Mouse (Mus musculus): Measurements from ENCODE around the gene Gnmt. TPM values are rescaled to one million over a fixed set of nuclear protein-coding genes. Genes with fewer than 3 reads are reported as not detected.

The Gnmt gene
- total and polyA plus RNA-seq, 3 experiments: 0.17 TPM; not detected in 2

DNA sequence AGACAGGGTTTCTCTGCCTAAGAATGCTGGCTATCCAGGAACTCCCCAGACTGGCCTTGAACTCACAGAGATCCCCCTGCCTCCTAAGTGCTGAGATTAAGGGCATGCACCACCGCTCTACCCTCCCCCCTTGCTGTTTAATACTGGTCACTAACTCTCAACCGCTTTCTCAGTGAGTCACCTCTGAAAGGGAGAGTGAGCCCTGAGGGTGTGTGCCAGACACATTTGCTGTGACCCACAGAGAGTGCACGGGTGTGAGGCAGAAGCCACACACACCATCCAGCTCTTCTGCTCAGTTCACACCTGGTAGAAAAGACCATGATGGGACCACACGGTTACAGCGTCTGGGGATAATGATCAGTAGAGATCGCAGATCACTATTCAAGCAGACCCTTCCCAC lies 30.5 kb downstream of the Gnmt start:
- DNase-seq (ENCODE audit: low spot score) (no peak), ATAC-seq (ENCODE audit: extremely low read depth, insufficient number of reproducible peaks, low FRiP score, poor library complexity, severe bottlenecking) (no peak)
- H3K4me3 ChIP-seq (ENCODE audit: low read depth, low read length): no peak overlapping the region
- TF ChIP-seq TAL1 (conservative IDR thresholded peaks at IDR 0.05; ENCODE audit: low read depth, low read length) (no peak), GATA2 (IDR thresholded peaks at IDR 0.05; ENCODE audit: borderline replicate concordance, low read depth, low read length) (no peak), POLR2AphosphoS5 (IDR thresholded peaks at IDR 0.05; ENCODE audit: insufficient replicate concordance, low read depth, low read length) (no peak), GATA1 (IDR thresholded peaks at IDR 0.05; ENCODE audit: borderline replicate concordance, low read length) (no peak), CTCF (IDR thresholded peaks at IDR 0.05; ENCODE audit: low read depth, low read length) (no peak)
- no peaks in the 10 kb centered on the region for H3K27me3 ChIP-seq (ENCODE audit: insufficient read depth, low read length)
- peaks cover 43% of the 10 kb centered on the region for H3K4me1 ChIP-seq (ENCODE audit: insufficient read depth, low read depth, low read length)
- H3K9me3 ChIP-seq (replicated peaks): no peaks in the 10 kb centered on the region
- peaks cover 89% of the 10 kb centered on the region for H3K36me3 ChIP-seq (replicated peaks)

DNA sequence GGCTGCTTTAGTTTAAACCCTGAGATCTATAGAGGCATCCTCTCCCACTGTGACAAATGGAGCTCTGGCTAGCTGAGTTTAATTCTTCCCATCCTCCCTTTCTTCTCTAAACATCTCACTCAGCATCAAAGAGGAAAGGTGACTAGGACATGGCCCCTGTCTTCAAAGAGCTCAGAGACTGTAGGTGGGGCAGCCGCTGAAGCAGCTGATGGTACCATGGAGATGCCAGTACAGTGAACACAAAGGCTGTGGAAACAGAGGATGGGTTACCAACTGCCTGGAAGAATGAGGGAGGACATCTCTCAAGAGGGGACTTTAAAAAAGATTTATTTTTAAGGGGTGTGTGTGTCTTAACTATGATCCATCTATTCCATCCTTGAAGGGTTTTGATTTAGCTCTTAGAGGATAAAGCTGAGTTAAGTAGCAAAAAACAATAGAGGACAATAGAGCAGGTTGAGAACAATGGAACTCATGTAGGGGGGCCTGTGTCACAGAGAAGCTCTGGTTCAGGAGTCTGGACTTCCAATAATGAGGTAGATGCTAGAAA lies 34.4 kb downstream of the Gnmt start:
- H3K27me3 ChIP-seq (ENCODE audit: insufficient read depth, low read length): no peaks in the 10 kb centered on the region
- no peaks in the 10 kb centered on the region for H3K9me3 ChIP-seq (replicated peaks)
- ATAC-seq (ENCODE audit: extremely low read depth, insufficient number of reproducible peaks, low FRiP score, poor library complexity, severe bottlenecking) (no peak), DNase-seq (ENCODE audit: low spot score) (no peak)
- peaks cover 8% of the 10 kb centered on the region for H3K4me1 ChIP-seq (ENCODE audit: insufficient read depth, low read depth, low read length)
- peaks cover 83% of the 10 kb centered on the region for H3K36me3 ChIP-seq (replicated peaks)
- no peak overlapping the region for H3K4me3 ChIP-seq (ENCODE audit: low read depth, low read length)
- TF ChIP-seq GATA2 (IDR thresholded peaks at IDR 0.05; ENCODE audit: borderline replicate concordance, low read depth, low read length): no peak
- TF ChIP-seq GATA1 (IDR thresholded peaks at IDR 0.05; ENCODE audit: borderline replicate concordance, low read length): no peak
- TF ChIP-seq TAL1 (conservative IDR thresholded peaks at IDR 0.05; ENCODE audit: low read depth, low read length): no peak
- TF ChIP-seq POLR2AphosphoS5 (IDR thresholded peaks at IDR 0.05; ENCODE audit: insufficient replicate concordance, low read depth, low read length): no peak
- TF ChIP-seq CTCF (IDR thresholded peaks at IDR 0.05; ENCODE audit: low read depth, low read length): no peak

DNA sequence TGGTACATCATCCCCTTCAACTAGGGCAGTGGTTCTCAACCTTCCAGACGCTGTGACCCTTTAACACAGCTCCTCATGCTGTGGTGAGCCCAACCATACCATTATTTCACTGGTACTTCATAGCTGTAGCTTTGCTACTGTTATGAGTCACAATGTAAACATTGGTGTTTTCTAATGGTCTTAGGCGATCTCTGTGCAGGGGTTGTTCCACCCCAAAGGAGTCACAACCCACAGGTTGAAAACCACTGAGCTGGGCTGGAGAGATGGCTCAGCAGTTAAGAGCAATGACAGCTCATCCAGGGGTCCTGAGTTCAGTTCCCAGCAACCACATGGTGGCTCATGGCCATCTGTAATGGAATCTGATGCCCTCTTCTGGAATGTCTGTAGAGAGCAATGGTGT lies 37.6 kb downstream of the Gnmt start:
- no peaks in the 10 kb centered on the region for H3K9me3 ChIP-seq (replicated peaks)
- no peak for TF ChIP-seq GATA2 (IDR thresholded peaks at IDR 0.05; ENCODE audit: borderline replicate concordance, low read depth, low read length)
- no peak for TF ChIP-seq CTCF (IDR thresholded peaks at IDR 0.05; ENCODE audit: low read depth, low read length)
- TF ChIP-seq TAL1 (conservative IDR thresholded peaks at IDR 0.05; ENCODE audit: low read depth, low read length): no peak
- no peak for TF ChIP-seq POLR2AphosphoS5 (IDR thresholded peaks at IDR 0.05; ENCODE audit: insufficient replicate concordance, low read depth, low read length)
- TF ChIP-seq GATA1 (IDR thresholded peaks at IDR 0.05; ENCODE audit: borderline replicate concordance, low read length): no peak
- H3K4me1 ChIP-seq (ENCODE audit: insufficient read depth, low read depth, low read length): peaks cover 5% of the 10 kb centered on the region; the same call in 1 of the 2 replicates
- peaks cover 87% of the 10 kb centered on the region for H3K36me3 ChIP-seq (replicated peaks)
- ATAC-seq (ENCODE audit: extremely low read depth, insufficient number of reproducible peaks, low FRiP score, poor library complexity, severe bottlenecking) (no peak), DNase-seq (ENCODE audit: low spot score) (no peak)
- H3K27me3 ChIP-seq (ENCODE audit: insufficient read depth, low read length): no peaks in the 10 kb centered on the region
- no peak overlapping the region for H3K4me3 ChIP-seq (ENCODE audit: low read depth, low read length)

DNA sequence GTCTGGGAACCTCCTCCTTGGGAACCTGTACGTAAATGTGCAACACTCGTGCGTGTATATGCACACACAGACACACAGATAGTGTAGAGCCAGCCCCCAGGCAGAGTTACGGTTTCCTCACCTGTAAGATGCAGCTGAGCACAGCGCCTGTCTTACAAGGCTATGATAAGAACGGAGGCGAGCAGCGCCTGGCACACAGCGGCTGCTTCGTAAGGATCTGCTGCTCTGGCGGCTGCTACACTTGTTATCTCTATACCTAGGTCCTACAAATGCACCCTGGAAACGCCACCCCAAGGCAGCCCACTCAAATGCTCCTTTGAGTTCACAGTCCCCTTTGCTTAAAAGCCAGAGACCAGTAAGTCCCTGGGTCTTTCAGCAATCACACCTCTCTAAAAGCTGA lies 38.3 kb downstream of the Gnmt start:
- TF ChIP-seq POLR2AphosphoS5 (IDR thresholded peaks at IDR 0.05; ENCODE audit: insufficient replicate concordance, low read depth, low read length) (no peak), GATA1 (IDR thresholded peaks at IDR 0.05; ENCODE audit: borderline replicate concordance, low read length) (no peak), TAL1 (conservative IDR thresholded peaks at IDR 0.05; ENCODE audit: low read depth, low read length) (no peak), GATA2 (IDR thresholded peaks at IDR 0.05; ENCODE audit: borderline replicate concordance, low read depth, low read length) (no peak), CTCF (IDR thresholded peaks at IDR 0.05; ENCODE audit: low read depth, low read length) (no peak)
- H3K9me3 ChIP-seq (replicated peaks): no peaks in the 10 kb centered on the region
- DNase-seq (ENCODE audit: low spot score): no peak
- H3K27me3 ChIP-seq (ENCODE audit: insufficient read depth, low read length): no peaks in the 10 kb centered on the region
- ATAC-seq (ENCODE audit: extremely low read depth, insufficient number of reproducible peaks, low FRiP score, poor library complexity, severe bottlenecking): no peak
- H3K4me1 ChIP-seq (ENCODE audit: insufficient read depth, low read depth, low read length): peaks cover 5% of the 10 kb centered on the region; the same call in 1 of the 2 replicates
- H3K4me3 ChIP-seq (ENCODE audit: low read depth, low read length): no peak overlapping the region
- peaks cover 87% of the 10 kb centered on the region for H3K36me3 ChIP-seq (replicated peaks)

DNA sequence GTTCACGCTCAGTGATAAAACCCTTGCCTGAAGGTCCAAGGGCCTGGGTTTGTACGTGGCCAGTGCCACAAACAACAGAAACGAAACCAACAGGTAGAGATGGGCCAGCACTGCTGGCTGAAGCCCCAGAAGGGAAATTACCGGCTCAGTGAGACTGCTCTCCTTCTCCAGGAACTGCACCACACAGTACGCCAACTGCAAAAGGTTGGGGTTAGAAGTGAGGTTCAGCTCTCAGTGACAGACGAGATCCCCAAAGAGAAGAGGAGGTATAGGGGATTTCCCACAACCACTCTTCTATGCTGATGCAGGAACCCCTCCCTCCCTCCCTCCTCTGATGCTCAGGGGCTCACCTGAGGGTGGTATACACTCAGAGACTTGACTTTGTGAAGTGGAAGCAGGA lies 43.1 kb downstream of the Gnmt start:
- Histone ChIP-seq H3K27me3 (ENCODE audit: insufficient read depth, low read length) (no peaks in the 10 kb centered on the region), H3K4me3 (ENCODE audit: low read depth, low read length) (no peak overlapping the region), H3K36me3 (replicated peaks) (peaks cover 91% of the 10 kb centered on the region), H3K9me3 (replicated peaks) (no peaks in the 10 kb centered on the region), H3K4me1 (ENCODE audit: insufficient read depth, low read depth, low read length) (peaks cover 26% of the 10 kb centered on the region)
- ATAC-seq (ENCODE audit: extremely low read depth, insufficient number of reproducible peaks, low FRiP score, poor library complexity, severe bottlenecking) (no peak), DNase-seq (ENCODE audit: low spot score) (no peak)
- TF ChIP-seq POLR2AphosphoS5 (IDR thresholded peaks at IDR 0.05; ENCODE audit: insufficient replicate concordance, low read depth, low read length) (no peak), GATA1 (IDR thresholded peaks at IDR 0.05; ENCODE audit: borderline replicate concordance, low read length) (no peak), CTCF (IDR thresholded peaks at IDR 0.05; ENCODE audit: low read depth, low read length) (no peak), TAL1 (conservative IDR thresholded peaks at IDR 0.05; ENCODE audit: low read depth, low read length) (no peak), GATA2 (IDR thresholded peaks at IDR 0.05; ENCODE audit: borderline replicate concordance, low read depth, low read length) (no peak)

DNA sequence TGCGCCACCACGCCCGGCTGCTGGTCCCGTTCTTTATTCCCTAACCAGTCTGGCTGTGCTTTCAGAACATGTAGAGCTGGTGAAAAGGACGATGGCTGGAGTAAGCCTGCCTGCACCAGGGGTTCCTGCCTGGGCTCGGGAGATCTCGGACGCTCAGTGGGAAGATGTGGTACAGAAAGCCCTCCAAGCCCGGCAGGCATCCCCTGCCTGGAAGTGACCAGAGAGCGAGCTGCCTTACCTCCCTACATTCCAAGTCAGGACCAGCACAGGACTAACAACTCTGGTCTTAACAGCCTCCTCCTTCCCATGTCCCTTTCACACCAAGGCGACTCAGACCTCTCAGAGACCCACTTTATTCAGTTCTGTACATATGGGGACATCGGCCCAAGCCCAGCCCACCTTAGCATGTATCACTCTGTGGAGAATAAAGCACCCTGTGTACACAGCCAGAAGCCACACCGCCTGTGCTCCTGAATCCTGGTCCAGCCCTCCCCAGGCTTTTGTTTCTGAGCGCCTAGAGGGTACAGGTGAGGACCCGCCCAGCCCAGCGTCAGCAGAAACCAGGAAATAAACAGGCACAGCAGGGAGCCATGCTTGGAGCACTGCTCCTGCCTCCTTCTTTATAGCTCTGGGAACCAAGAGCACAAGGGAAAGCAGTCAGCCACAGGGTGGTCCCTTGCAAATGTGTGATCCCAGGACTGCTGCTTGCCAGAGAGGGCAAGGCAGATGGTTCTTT lies 46.1 kb downstream of the Gnmt start:
- DNase-seq (ENCODE audit: low spot score) (no peak), ATAC-seq (ENCODE audit: extremely low read depth, insufficient number of reproducible peaks, low FRiP score, poor library complexity, severe bottlenecking) (no peak)
- Histone ChIP-seq H3K4me3 (ENCODE audit: low read depth, low read length) (no peak overlapping the region), H3K9me3 (replicated peaks) (no peaks in the 10 kb centered on the region), H3K27me3 (ENCODE audit: insufficient read depth, low read length) (no peaks in the 10 kb centered on the region), H3K4me1 (ENCODE audit: insufficient read depth, low read depth, low read length) (peaks cover 49% of the 10 kb centered on the region), H3K36me3 (replicated peaks) (peaks cover 76% of the 10 kb centered on the region)
- no peak for TF ChIP-seq TAL1 (conservative IDR thresholded peaks at IDR 0.05; ENCODE audit: low read depth, low read length)
- no peak for TF ChIP-seq GATA2 (IDR thresholded peaks at IDR 0.05; ENCODE audit: borderline replicate concordance, low read depth, low read length)
- TF ChIP-seq CTCF (IDR thresholded peaks at IDR 0.05; ENCODE audit: low read depth, low read length): no peak
- no peak for TF ChIP-seq GATA1 (IDR thresholded peaks at IDR 0.05; ENCODE audit: borderline replicate concordance, low read length)
- no peak for TF ChIP-seq POLR2AphosphoS5 (IDR thresholded peaks at IDR 0.05; ENCODE audit: insufficient replicate concordance, low read depth, low read length)
